Mouse (Mus musculus) urinary bladder, adult 2 months (tissue): ENCODE measurements at regions not wholly inside any gene's neighbourhood (a gene's known extent, or its start where the extent isn't known, plus 50 kb on each side); places are given as distances from the start of the nearest gene placed in this dataset.

ENCODE experiments used
- DNase-seq: peaks from one replicate; pipeline ENCODE4 v3.0.0; 2022; ENCODE audit warnings: low spot score

GRCm38 (mm10) chr15:5510056-5510455, 266.1 kb upstream of the Ptger4 start:
- no peak for DNase-seq

DNA sequence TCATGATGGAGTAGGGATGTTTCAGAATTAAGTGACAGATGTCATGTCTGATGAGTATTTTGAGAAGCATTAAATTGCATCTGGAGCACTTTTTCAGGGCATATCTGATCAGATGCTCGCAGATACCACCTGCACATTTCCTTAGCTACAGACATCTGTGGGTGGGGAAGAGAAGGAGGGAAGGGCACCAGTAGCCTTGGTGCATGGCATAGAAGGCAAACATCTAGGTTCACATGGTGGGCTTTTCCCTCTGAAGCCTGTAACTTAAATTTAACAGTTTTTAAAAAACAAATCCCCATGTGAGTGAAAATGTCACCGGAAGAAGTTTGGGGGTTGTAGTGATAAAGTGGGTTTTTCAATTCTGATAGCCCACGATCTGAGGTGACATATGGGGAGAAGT, 267.1 kb upstream of the Ptger4 start:
- no peak for DNase-seq

GRCm38 (mm10) chr15:5512546-5512945, 268.6 kb upstream of the Ptger4 start:
- DNase-seq: no peak

DNA sequence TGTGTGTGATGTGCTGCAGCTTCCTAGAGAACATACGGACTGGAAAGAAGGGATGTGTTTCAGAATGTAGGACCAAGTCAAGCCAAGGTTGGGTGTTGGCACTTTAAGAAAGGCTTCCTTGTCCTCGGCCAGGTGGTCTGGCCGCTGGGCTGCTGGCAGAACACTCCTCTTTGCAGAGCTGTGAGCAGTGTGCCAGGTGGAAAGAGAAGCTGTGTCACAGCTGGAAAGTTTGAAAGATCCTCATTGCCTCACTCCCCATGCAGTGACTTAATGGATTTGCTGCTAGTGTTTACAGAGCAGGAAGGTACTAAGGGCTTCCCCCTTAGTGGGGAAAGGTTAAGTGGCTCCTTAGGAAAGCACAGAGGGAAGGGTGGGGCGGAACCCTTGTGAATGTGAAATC, 269.2 kb upstream of the Ptger4 start:
- no peak for DNase-seq

DNA sequence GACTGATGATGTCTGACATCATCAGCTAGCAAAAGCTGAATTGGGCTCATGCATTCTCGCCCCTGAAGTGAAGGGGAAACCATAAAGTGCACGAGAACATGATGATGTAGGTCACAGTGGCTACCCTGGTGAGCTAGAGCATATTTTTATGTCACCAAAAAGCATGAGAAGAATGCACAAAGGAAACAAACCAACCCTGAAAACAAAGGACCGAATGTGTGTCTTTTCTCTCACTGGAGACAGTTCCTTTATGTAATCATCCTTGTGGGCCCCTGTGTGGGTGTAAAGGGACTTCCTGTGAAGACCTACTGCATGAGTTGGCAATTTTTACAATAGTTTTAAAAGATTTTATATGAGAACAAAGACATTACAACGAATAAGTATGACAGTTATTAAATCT, 270.2 kb upstream of the Ptger4 start:
- DNase-seq: no peak

- no peak for DNase-seq
Observed at GRCm38 (mm10) chr15:5517244-5517966, 273.4 kb upstream of the Ptger4 start.

DNA sequence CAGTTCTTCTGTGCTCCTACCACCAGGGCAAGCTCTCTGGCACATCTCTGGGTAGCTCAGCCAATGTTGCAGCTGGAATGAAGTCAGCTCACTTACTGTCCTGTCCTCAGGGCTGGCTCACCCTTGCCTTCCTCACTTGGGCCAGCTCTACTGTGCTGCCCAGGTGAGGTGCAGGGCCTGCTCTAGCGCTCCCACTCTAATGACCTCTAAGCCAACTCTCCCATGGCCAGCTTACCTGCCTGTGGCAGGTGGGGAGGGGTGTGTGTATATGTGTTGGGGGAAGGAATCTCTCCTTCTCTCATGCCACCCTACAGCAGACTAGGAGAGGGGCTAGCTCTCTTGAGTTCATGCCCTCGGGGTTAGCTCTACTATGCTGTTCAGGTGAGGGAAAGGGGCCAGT, 275.6 kb upstream of the Ptger4 start:
- DNase-seq: no peak

- DNase-seq: no peak
Observed at GRCm38 (mm10) chr15:5519997-5520396, 276.0 kb upstream of the Ptger4 start.

- no peak for DNase-seq
Observed at GRCm38 (mm10) chr15:5528619-5529018, 284.6 kb upstream of the Ptger4 start.

DNA sequence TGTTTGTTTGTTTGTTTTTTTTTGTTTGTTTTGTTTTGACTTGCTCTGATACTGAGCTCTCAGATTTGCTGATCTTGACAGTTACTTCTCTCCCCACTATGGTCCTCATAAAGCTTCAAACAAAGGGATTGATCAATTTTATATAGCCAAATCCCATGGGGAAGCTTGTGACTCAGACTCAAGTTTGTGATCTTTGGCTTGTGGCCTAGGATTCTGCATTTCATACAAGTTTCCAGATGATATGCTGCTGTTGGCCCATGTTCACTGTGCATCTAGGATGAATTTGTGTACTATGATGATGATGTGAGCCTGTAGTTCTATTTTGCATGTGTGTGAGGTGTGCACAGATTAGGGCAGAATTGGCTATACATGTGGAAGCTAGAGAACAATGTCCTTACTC, 289.7 kb upstream of the Ptger4 start:
- no peak for DNase-seq

DNA sequence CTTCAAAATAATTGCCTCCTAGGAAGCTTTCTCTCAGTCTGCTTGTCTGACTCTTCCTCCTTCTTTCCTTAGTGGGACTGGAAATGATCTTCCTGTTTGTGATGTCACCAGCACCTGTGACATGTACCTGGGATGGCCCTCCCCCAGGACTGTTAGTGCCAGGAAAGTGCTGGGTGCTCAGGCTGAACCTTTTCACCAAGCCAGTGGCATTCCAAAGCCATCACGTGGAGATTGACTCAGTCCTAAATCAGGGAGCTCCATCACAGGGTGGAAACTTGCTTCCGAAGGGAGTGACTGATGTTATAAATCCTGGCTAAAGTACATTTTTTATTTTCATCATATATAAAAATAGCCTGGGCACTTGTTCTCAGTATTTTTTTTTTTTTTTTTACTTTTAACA, 293.4 kb upstream of the Ptger4 start:
- DNase-seq: no peak

DNA sequence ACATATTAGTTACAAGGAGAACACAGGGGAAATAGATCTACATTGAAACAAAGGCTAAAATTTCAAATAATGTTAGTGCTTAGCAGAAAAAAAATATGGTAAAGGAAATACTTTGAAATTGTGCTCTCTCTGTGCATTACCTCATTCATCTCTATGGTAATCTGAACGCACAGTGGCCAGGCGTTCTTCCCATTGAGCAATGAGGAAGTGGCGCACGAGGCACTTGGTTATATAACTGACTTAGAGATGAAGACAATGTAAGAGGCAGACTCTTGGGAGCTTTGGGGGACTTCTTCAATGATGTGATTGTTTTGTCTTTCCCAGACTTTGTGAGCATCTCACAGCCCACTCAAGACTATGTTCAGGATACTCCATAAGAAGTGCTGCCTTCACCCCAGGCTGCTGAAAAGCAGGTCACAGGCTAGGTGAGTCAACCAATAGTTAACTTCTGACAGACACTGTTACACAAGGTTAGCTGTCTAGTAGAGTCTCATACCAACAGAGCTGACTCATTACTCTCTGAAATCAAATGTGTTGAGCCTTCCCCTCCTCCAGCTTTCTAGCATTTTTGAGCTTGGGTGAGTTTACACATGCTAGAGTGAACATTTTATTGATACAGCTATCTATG, 295.4 kb upstream of the Ptger4 start:
- no peak for DNase-seq

DNA sequence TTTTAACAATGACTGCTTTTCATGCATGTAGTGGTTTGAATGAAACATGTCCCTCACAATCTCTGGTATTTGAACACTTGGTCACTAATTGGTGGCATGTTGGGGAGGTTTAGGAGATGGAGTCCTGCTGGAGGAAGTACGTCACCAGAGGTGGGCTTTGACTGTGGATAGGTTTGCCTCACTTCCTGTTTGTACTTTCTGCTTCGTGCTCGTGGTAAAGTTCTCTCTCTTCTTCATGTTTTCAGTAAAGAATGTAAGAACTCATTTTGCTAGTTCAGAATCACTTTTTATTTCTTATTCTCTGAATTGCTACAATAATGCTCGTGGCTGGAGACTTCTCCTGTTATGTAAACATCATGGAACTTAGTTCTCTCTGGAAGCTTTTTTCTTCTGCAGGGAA, 310.5 kb upstream of the Ptger4 start:
- DNase-seq: no peak

- no peak for DNase-seq
Observed at GRCm38 (mm10) chr15:5554926-5555325, 310.9 kb upstream of the Ptger4 start.

- DNase-seq: no peak
Observed at GRCm38 (mm10) chr15:5555381-5556066, 311.5 kb upstream of the Ptger4 start.

DNA sequence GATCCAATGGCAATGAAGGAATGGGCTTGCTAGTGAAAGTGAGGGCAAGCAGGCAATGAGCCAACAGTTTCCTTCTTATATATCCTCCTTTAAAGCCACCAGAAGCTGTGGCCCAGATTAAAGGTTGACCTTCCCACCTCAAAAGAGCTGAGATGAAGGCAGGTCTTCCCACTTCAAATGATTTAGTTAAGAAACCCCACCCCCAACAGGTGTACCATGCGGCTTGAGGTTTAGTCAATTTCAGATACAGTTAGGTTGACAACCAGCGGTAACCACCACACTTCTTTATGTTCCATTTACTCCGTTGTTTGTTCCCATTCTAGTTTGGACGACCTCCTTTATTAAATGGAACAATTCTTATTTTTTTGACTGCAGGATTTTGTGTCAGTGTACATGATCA, 317.8 kb upstream of the Ptger4 start:
- no peak for DNase-seq

DNA sequence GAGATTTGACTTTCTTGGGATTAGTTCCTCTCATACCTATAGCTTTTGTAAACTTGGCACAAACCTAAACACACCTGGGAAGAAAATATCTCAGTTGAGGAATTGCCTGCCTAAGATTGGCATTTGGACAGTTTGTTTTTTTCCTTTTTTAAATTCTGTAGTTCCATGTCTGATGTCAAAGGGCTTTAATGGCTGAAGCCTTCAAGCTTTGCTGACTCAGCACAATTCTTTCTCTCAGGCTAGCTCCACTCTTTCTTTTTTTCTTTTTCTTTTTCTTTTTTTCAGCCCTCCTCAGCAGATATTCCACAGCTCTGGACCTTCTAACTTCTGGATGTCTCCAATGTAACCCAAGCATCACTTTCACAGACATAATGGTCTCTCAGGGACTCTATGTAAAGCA, 330.4 kb upstream of the Ptger4 start:
- no peak for DNase-seq

- DNase-seq: no peak
Observed at GRCm38 (mm10) chr15:5579559-5579958, 335.6 kb upstream of the Ptger4 start.

GRCm38 (mm10) chr15:5580416-5580815, 336.4 kb upstream of the Ptger4 start:
- no peak for DNase-seq

DNA sequence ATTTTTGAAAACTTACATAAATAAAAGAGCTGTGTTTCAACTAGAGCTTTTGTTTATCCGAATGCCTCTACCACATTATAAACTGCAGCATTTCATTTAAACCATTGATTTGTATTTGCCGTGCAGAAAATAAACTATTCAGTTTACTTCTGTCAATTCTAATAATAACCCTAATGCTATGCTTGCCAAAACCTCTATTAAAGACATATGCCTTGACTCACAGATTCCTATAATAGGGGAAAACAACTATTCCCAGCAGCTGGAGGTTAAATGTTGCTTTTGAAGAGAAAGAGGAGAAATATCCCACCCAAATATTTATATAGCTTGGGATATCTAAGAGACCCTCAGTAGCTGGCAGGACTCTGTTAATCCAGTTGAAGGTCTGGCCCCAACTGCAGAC, 340.4 kb upstream of the Ptger4 start:
- no peak for DNase-seq

DNA sequence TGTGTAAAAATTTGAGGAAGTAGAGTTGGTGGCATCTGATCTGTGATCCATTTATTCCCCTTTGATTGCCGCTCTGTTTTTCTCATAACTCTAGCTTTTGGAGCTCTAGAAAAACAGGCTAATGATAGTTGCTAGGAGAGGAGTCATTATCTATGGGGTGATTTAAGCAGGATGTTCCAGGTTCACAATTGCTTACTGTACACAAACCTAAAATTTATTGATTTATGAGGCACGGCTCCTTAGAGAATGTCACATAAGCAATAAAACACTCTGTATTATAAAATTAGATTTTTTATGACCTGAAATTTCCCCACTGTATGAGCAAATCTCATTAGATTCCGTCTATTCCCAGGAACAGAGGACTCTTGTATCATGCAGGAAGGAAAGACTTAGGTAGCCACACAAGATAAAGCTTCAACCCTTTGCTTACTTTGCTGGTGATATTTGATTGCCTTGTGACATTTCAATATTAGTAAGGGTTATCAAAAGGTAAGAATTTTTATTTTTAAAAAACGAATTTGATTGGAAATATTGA, 360.8 kb upstream of the Ptger4 start:
- DNase-seq: no peak

DNA sequence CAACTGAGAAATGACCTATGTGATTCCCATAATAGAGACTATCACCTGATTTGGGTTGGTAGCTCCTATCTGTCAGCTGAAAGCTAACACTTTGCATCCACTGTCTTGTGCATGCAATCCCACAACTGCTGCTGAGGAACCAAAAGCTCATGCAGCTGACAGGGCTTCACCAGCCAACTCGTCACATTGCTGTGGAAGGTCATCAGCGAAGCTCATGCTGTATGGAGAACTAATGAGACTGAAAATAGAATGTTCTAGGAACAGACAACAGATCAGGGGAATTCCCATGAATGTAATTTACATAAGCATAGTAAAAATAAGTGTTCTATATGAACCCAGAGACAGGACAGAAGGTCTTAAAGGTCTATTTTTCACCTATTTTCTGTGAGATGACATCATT, 363.5 kb upstream of the Ptger4 start:
- no peak for DNase-seq

DNA sequence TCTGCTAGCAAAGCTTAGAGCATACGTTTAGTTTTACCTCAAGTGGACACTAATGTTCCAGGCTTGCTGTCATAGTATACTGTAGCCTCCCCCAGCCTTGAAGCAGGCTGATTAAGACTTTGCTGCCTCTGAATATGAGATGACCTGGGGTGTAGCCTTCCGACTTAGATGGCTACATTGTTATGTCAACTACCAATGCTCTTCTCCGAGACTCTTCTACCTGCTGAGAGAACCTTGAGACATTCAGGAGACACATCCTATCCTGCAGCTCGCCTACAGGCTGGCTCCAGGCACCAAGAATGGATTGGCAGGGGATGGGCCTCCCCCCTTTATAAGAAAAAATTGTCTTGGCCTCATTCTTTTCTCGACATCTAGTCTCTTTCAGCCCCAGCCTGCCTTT, 379.0 kb upstream of the Ptger4 start:
- DNase-seq: no peak
